Mouse (Mus musculus) lung, postnatal 0 days (tissue): Measurements from ENCODE around the gene Hltf.

ENCODE experiments used
- CTCF ChIP-seq: IDR thresholded peaks from 2 replicates; pipeline ENCODE4 v1.5.1; 2016; ENCODE audit warnings: antibody characterized with exemption, mild to moderate bottlenecking
- EP300 ChIP-seq: IDR thresholded peaks from 2 replicates; pipeline ENCODE4 v1.6.1; 2016; ENCODE audit warnings: antibody characterized with exemption, mild to moderate bottlenecking, control low read depth

GRCm38 (mm10) chr3:20142576-20142975, 85.0 kb downstream of the Hltf start:
- TF ChIP-seq EP300, result no peak
- no peak for TF ChIP-seq CTCF
